Mouse (Mus musculus): ENCODE data around the gene Ift140.
"Not testable (repeated sequence)": the region's sequence is repeated elsewhere in the genome, so short reads cannot be mapped to it uniquely, and the experiment has no call there.

Ift140 gene

DNA sequence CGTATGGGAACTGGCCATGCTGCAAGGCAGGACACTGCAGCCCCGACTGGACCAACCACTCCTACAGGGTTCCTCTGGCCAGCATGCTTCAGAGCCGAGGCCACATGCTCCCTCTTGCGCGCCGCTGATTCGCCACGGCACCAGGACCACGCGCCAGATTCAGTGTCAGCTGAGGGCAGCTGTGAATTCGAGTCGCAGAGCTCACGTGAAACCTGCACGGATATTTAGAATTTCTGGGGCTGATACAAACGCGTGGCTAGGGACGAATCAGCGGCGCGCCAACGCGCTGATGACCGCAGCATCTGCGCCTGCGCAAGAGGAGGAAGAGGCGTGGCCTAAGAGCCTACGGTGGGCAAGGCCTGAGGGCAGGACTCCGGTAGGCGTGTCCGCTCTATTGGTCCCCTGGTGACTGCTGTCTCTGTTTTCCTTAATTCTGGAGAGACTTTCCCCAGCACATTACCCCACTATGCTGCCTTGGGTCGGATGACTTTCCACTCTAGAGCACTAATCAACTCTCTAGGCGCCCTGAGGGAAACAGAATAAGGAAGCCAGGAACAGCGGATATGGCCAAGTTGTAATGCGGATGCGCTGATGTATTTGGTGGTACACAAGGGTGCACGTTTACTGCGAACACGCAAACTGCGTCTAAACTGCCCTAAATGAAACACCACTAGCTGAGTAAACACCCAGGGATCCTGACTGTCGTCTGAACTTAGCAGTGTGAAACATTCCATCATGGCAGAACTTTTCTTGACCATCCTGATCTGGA is 100.0 kb downstream of the Ift140 start, which contains the start of gene Telo2:
Telo2 (minus strand) TSS at position 304 of the 769 bp plus-strand sequence.
- in situ Hi-C loops (cut with MboI) = no loop called here

DNA sequence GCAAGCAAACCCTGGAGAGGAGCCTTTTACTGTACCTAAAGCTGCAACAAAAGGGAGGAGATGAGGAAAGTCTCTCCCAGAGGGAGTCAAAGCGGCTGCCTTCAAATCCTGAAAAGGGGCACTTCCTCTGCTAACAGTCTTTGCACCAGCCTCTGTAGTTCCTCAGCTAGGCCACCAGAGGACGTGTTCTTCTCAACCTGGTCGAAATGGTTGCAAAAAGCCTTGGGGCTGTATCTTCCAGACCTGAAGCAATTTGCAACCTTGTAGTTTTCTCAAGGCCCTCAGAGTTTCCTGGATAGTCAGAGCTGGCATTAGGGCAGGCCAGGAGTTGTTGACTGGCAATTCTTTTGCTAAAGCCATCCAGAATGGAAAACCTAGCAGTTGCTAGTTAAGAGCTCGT is 101.4 kb downstream of the Ift140 start:
- in situ Hi-C loops (cut with MboI) = no loop called here

DNA sequence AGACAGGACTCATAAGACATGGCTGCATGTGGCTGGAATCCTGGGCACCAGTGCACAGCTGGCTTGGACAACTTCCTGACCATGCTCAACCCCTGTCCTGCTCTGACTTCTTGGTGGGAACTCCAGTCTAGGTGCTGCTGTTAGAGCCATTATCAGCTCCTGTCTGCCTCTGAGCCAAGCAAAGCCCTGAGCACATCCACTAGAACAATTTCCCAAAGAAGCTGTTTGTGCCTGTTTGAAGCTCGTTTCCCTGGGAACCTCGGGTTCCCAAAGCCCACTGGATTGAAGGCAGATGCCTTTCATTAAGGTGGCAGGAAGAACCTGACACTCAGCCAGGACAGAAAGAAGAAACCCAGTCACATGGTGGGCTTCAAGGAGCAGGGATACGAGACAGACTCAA is 104.5 kb downstream of the Ift140 start, which contains the start of gene Ptx4:
Ptx4 (plus strand) TSS at position 355 of the 400 bp plus-strand sequence.
- in situ Hi-C loops (cut with MboI) = loop anchor here (5.0 kb wide), 1 partner anchor 152 kb away; the partner anchor contains the start of gene Ube2i

DNA sequence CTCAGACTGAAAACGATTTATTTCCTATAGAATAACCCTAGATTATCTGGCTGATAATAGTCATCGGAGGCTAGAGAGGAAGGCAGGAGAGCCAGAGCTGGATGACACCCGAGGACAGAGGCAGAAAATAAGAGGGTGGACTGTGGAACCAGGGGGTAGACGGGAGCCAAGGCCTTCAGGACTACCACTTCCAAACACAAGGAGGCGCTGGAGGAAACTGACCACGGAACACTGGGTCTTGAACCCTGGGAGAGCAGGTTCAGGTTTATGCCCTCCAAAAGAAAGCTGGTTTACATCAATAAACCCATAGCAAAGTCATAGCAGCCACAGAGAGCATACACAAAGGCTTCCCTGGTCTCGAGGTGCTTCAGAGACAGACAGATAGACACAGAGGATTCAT is 108.1 kb downstream of the Ift140 start:
- in situ Hi-C loops (cut with MboI) = loop anchor here (5.0 kb wide), 1 partner anchor 148 kb away; the partner anchor contains the start of gene Ube2i

DNA sequence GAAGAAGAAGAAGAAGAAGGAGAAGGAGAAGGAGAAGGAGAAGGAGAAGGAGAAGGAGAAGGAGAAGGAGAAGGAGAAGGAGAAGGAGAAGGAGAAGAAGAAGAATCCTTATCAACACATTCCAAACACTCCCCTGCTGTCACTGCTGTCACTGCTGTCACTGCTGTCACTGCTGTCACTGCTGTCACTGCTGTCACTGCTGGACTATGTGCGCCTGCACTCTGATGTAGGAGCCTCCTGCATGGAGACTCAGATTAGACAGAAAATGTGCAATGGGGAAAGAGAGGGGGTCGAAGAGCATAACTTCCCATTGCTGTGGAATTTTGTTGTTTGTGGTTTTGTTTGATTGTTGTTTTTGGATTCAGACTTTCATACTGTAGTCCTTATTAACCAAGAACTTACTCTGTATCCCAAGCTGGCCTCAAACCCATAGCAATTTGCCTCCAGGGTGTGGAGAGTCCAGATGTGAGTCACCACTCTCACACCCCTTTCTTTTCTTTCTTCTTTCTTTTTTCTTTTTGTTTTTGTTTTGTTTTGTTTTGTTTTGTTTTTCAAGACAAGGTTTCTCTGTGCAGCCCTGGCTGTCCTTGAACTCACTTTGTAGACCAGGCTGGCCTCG is 109.7 kb downstream of the Ift140 start:
- in situ Hi-C loops (cut with MboI) = not testable (repeated sequence)

DNA sequence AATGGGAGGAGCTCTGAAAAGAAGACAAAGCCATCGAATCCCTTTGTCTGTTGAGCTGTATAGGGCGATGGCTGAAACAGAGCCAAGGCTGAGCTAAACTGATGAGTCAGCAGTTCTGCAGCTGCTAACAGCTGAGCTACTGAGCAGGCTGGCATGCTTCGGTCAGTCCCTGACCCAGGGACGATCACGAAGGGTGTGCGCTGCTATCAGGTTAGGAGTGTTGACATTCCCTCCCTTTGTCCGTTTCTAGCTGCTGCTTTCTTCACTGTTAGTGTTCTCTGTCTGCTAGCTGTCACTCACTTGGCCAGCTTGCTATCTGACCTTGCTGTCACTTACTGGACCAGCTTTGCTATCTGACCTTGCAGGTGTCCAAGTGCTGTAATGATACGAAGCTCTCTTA is 111.2 kb downstream of the Ift140 start:
- in situ Hi-C loops (cut with MboI) = no loop called here

DNA sequence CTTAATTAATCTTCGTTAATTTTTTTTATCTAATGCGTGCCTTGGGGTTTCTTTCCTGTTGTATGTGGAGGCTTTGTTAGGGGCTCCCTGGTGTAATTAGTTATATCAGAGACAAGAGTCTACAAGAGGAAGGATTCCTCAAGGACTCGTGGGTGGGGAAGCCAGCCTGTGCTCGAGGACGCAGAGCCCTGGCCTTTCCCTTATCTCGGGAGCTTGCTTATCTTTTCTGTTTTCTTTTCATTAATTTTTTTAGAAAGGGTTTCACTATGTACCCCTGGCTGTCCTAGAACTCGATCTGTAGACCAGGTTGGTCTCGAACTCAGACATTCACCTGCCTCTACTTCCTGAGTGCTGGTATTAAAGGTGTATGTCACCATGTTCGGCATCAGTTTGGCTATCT is 111.8 kb downstream of the Ift140 start:
- in situ Hi-C loops (cut with MboI) = no loop called here

DNA sequence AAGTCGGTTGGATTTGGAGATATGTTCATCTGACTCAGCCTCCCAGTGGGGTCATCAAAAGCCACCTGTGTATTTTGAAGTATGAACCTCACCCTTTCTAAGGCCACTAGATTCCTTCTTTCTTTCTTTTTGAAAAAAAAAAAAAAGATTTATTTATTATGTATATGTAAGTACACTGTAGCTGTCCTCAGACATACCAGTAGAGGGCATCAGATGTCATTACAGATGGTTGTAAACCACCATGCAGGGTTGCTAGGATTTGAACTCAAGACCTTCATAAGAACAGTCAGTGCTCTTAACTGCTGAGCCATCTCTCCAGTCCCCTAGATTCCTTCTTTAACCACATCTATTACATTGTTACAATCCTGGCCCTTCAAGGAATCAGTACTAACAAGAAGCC is 114.2 kb downstream of the Ift140 start:
- in situ Hi-C loops (cut with MboI) = no loop called here

DNA sequence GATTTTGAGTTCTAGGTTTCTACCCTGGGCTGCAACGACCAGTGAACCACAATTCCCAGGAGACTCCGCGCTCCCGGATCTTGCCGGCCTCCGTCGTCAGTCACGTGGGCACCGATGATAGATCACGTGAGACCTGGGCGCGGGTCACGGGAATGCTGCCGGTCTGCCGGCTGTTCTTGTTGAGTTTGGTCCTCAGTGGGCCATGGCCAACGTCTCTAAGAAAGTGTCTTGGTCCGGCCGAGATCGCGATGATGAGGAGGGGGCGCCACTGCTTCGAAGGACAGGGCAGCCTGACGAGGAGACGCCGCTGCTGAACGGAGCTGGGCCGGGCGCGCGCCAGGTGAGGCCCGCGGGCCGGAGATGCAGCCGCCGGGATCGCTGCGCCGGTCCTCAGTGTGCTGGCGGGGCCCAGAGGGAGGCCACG is 117.4 kb downstream of the Ift140 start, which contains the start of gene Clcn7:
Clcn7 (plus strand) TSS at position 117 of the 424 bp plus-strand sequence.
- in situ Hi-C loops (cut with MboI) = no loop called here

DNA sequence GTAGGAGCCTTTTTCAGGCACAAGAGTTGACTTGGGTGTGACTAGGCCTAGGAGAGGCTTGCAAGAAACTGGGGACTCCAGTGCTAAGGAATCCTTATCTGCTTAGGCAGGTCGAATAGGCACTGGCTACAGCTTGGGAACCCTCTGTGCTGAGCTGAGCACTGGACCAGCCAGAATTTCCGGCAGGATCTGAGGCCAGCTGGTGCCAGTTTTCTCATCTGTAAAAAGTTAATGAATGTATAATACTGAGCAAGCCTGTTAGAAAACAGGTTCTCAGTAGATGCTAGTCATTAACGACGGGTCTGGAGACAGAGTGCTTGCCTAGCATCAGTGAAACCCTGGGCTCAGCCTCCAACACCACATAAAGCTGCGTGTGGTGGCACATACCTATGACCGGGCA is 119.7 kb downstream of the Ift140 start:
- in situ Hi-C loops (cut with MboI) = no loop called here

DNA sequence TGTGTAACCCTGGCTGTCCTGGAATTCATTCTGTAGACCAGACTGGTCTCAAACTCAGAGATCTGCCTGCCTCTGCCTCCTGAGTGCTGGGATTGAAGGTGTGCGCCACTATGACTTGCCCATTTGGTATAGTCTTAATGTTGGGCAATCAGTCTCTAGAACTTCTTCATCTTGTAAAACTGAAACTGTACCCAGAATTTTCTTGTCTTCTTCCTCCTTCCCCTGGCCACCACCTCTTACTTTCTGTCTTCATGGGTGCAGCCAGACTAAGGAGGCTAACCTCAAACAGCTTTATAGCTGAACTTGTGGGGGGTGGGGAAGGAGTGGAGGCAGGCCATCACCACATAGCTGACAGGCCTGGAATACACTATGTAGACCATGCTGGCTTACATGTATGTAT is 122.9 kb downstream of the Ift140 start:
- in situ Hi-C loops (cut with MboI) = no loop called here

DNA sequence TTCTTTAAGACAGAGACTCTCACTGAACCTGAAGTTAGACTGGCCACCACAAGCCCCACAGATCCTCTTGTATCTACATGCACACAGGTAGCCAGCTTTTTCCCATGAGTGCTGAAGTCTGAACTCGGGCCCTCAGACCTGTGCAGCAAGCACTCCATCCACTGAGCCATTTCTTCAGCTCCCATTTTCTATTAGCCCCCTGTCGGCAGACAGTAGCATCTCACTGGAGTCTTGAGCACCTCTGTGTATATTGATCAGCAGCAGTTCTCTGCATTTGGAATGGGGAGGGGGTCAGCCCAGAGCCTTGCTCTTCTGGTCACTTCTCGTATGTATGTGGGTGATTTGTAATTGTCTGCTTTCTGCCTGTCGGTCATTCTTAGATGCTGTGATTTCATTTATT is 124.1 kb downstream of the Ift140 start:
- in situ Hi-C loops (cut with MboI) = no loop called here

Data from mature B cell (primary cell).